Mouse (Mus musculus): Measurements from ENCODE around the gene Usp7. TPM values are rescaled to one million over a fixed set of nuclear protein-coding genes. Genes with fewer than 3 reads are reported as not detected.
A peak's percentile ranks its signal among the peaks of the same experiment; 100 is the strongest.

The Usp7 gene
- total and polyA plus RNA-seq, 3 experiments, result 94.2 to 425 (median 101) TPM

DNA sequence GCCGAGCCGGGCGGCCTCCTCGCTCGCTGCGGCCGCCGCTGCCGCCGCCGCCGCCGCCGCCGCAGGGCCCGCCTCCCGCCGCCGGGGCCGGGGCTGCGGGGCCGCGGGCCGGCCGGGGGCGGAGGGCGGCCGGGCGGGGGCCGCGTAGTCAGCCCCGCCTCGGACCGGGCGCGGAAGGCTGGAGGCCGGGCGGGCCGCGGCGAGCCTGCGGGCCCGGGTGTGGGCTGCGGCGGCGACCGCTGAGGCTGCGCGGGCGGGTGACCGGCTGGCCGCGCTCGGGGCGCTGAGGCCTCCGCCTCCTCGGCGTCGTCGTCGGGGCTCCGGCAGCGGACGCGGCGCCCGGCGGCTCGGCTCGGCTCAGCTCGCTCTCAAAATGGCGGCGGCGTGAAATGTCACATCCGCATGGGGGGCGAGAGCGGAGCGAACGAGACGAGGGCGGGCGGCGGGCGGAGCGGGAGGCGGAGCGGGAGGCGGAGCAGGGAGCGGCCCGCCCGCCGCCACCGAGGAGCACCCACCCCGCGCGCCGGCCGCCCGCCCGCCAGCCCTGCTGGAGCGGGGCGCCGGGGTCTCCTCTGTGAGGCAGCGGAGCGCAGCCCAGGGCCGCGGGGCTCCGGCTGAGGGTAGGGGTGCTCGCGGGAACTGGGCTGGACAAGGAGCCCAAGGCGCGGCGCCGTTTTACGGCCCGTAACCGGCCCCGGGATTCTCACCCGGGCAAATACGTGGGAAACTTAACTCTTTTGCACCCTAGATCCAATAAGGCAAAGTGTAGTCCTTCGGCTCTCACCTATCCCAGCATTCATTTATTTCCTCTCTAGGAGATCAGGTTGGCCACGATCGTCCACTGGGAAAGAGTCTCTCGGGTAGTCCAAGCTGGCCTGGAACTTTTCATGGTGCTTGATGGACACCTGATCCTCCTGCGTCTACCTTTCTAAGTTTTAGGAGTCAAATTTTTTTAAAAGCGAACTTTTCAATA, 53.3 kb downstream of the Usp7 start (continued):
- no peak for TF ChIP-seq MAFK (IDR thresholded peaks at IDR 0.05; ENCODE audit: borderline replicate concordance, low read depth, low read length)
- peak; percentile 70 for TF ChIP-seq MXI1 (IDR thresholded peaks at IDR 0.05; ENCODE audit: low read depth, low read length)
- TF ChIP-seq GABPA (IDR thresholded peaks at IDR 0.05; ENCODE audit: low read depth, low read length), result no peak
- no peak for TF ChIP-seq RCOR1 (IDR thresholded peaks at IDR 0.05; ENCODE audit: low read depth, low read length)

DNA sequence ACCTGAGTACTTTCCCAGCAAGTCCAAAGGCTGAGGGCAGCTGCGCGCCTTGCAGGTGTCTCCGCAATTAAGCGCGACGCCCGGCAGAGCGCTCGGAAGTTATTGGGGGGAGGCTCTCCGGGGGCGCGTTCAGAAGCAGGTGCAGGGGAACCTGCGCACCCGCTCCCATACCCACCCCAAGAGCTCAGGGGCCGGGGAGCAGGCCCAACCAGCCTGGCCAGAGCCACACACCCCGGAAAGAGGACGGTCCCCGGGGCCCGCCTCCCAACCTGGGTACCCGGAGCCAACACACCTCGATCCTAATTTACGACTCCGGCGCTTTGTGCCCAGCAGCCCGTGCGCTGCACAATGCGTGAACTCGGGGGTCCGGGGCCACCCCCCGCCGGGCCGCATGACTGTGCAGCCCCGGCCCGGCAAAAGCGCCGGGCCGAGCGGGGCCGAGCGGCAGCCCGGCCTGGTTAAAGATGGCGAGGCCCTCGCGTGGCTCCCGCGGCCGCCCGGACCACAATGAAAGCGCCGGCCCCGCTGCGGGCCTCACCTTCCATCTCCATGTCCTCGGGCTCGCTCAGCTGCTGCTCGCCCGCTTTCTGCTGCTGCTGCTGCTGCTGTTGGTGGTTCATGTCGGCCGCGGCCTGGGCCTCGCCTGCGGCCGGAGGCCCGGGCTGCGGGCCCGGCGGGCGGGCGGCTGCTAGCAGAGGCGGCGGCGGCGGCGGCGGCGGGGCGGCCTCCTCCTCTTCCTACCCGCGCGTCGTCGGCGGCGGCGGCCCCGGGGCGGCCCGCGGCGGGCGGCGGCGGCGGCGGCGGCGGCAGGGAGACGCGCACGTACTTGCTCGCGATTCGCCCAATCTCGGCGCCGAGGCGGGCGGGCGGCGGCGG, 54.2 kb downstream of the Usp7 start:
- Histone ChIP-seq H3K27me3 (ENCODE audit: control insufficient read depth in 1 of 2, insufficient read depth in 2 of 2, low read length in 2 of 2) (no peaks in the 10 kb centered on the region), H3K36me3 (ENCODE audit: control insufficient read depth in 1 of 2, insufficient read depth in 2 of 2, low read length in 2 of 2) (peaks cover 4 to 22% of the 10 kb centered on the region in 2 experiments), H3K9ac (ENCODE audit: control insufficient read depth, low read depth, low read length, poor library complexity, severe bottlenecking) (peak overlapping the region; percentile 97), H3K4me1 (ENCODE audit: control insufficient read depth in 1 of 2, insufficient read depth in 2 of 2, low read length in 2 of 2) (peaks cover 4 to 30% of the 10 kb centered on the region in 2 experiments; a peak in 3 of 4 replicates), H3K79me2 (ENCODE audit: control insufficient read depth, insufficient read depth, low read length, poor library complexity) (peaks cover 60% of the 10 kb centered on the region), H3K4me3 (ENCODE audit: control insufficient read depth in 1 of 2, insufficient read depth in 1 of 2, low read depth in 2 of 2, low read length in 2 of 2) (peak overlapping the region; percentile 73 to 93), H3K27ac (ENCODE audit: control insufficient read depth, low read depth, low read length) (peak overlapping the region; percentile 55), H3K9me3 (replicated peaks; ENCODE audit: insufficient read depth, low read length) (no peaks in the 10 kb centered on the region)
- peak; percentile 57 for DNase-seq (ENCODE audit: low read depth, low spot score)
- TF ChIP-seq UBTF (IDR thresholded peaks at IDR 0.05; ENCODE audit: borderline replicate concordance, insufficient read depth, low read depth, low read length), result peak; percentile 68; the same call in 1 of the 2 replicates
- no peak for TF ChIP-seq CTCF (IDR thresholded peaks at IDR 0.05 in 2 of 3, conservative IDR thresholded peaks at IDR 0.05 in 1 of 3; ENCODE audit: control insufficient read depth in 1 of 3, insufficient read depth in 1 of 3, low read depth in 2 of 3, low read length in 3 of 3, poor library complexity in 1 of 3, severe bottlenecking in 1 of 3)

DNA sequence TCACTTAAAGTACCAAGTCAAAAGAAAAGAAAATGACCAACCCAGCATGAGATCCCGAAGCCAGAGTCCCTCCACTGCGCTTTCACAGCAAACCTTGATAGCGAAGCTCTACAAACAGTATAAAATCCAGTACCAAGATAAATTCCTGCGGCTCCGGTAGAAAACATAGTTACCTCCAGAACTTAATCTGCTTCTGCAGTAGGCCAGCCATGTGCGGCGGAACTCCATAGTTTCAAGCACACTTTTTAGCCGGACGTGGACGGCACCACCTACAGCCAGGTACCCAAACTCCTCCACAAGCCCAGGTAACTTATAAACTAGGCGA, 54.8 kb downstream of the Usp7 start:
- Histone ChIP-seq H3K4me1 (ENCODE audit: control insufficient read depth in 1 of 2, insufficient read depth in 2 of 2, low read length in 2 of 2) (peaks cover 4 to 30% of the 10 kb centered on the region in 2 experiments; a peak in 3 of 4 replicates), H3K9ac (ENCODE audit: control insufficient read depth, low read depth, low read length, poor library complexity, severe bottlenecking) (peak overlapping the region; percentile 97), H3K36me3 (ENCODE audit: control insufficient read depth in 1 of 2, insufficient read depth in 2 of 2, low read length in 2 of 2) (peaks cover 4 to 22% of the 10 kb centered on the region in 2 experiments), H3K79me2 (ENCODE audit: control insufficient read depth, insufficient read depth, low read length, poor library complexity) (peaks cover 65% of the 10 kb centered on the region), H3K9me3 (replicated peaks; ENCODE audit: insufficient read depth, low read length) (no peaks in the 10 kb centered on the region), H3K27me3 (ENCODE audit: control insufficient read depth in 1 of 2, insufficient read depth in 2 of 2, low read length in 2 of 2) (no peaks in the 10 kb centered on the region), H3K27ac (ENCODE audit: control insufficient read depth, low read depth, low read length) (peak overlapping the region; percentile 18), H3K4me3 (ENCODE audit: control insufficient read depth in 1 of 2, insufficient read depth in 1 of 2, low read depth in 2 of 2, low read length in 2 of 2) (peak overlapping the region; percentile 73 to 93)
- no peak for DNase-seq (ENCODE audit: low read depth, low spot score)
- TF ChIP-seq KAT2A (conservative IDR thresholded peaks at IDR 0.05; ENCODE audit: low read depth, low read length), result no peak
- TF ChIP-seq RCOR1 (IDR thresholded peaks at IDR 0.05; ENCODE audit: low read depth, low read length), result no peak
- TF ChIP-seq ZC3H11A (IDR thresholded peaks at IDR 0.05; ENCODE audit: low read depth, low read length), result no peak
- no peak; the same call in 1 of the 2 replicates for TF ChIP-seq MAX (IDR thresholded peaks at IDR 0.05; ENCODE audit: low read length)
- no peak for TF ChIP-seq GATA1 (IDR thresholded peaks at IDR 0.05; ENCODE audit: low read depth, low read length)
- no peak for TF ChIP-seq E2F4 (IDR thresholded peaks at IDR 0.05; ENCODE audit: borderline replicate concordance, low read depth, low read length)
- no peak for TF ChIP-seq MYC (IDR thresholded peaks at IDR 0.05; ENCODE audit: low read depth, low read length)
- TF ChIP-seq MEF2A (IDR thresholded peaks at IDR 0.05; ENCODE audit: extremely low read depth, insufficient replicate concordance, low read depth, low read length, poor library complexity, severe bottlenecking), result no peak
- TF ChIP-seq BHLHE40 (IDR thresholded peaks at IDR 0.05; ENCODE audit: borderline replicate concordance, low read depth, low read length), result no peak
- TF ChIP-seq NRF1 (IDR thresholded peaks at IDR 0.05; ENCODE audit: insufficient read depth, low read depth, low read length, poor library complexity, severe bottlenecking), result no peak
- no peak for TF ChIP-seq CTCF (IDR thresholded peaks at IDR 0.05 in 2 of 3, conservative IDR thresholded peaks at IDR 0.05 in 1 of 3; ENCODE audit: control insufficient read depth in 1 of 3, insufficient read depth in 1 of 3, low read depth in 2 of 3, low read length in 3 of 3, poor library complexity in 1 of 3, severe bottlenecking in 1 of 3)
- TF ChIP-seq USF1 (IDR thresholded peaks at IDR 0.05; ENCODE audit: low read depth, low read length), result no peak
- TF ChIP-seq POLR2AphosphoS2 (IDR thresholded peaks at IDR 0.05; ENCODE audit: low read length), result no peak
- no peak for TF ChIP-seq USF2 (IDR thresholded peaks at IDR 0.05; ENCODE audit: borderline replicate concordance in 1 of 2, insufficient read depth in 1 of 2, low read depth in 1 of 2, low read length in 2 of 2)

All from MEL (cell line).